Mouse (Mus musculus) gastrocnemius, postnatal 10 days (tissue): ENCODE results near the gene Abcb9. TPM values are rescaled to one million over a fixed set of nuclear protein-coding genes. Genes with fewer than 3 reads are reported as not detected.

Experiments
- DNase-seq: peaks from one replicate; pipeline ENCODE4 v3.0.0; 2021; ENCODE audit warnings: mixed read lengths
- long read RNA-seq, 2 experiments: library from polyadenylated mRNA; stranded (forward); transcript quantifications; one replicate each; pipeline ENCODE4 v2.0.0; 2021
- total RNA-seq, 2 experiments: library from RNA; stranded (reverse); gene quantifications; 2 replicates each; pipeline ENCODE4 v1.2.3; 2021

Gene Abcb9
- total RNA-seq = 1 to 10 TPM; 4.2 to 4.4 TPM
- long read RNA-seq, experiment 1, transcript Abcb9-201 (12 exons, 3,661 nt) = major isoform, 9 of 13 reads
- long read RNA-seq, experiment 1, partial matches to known transcripts = 3 of 13 reads
- long read RNA-seq, experiment 1, other reads (novel, unspliced or antisense) = 1 of 13 reads
- long read RNA-seq, experiment 2, transcript Abcb9-201 (12 exons, 3,661 nt) = major isoform, 12 of 19 reads
- long read RNA-seq, experiment 2, partial matches to known transcripts = 3 of 19 reads
- long read RNA-seq, experiment 2, other reads (novel, unspliced or antisense) = 3 of 19 reads

DNA sequence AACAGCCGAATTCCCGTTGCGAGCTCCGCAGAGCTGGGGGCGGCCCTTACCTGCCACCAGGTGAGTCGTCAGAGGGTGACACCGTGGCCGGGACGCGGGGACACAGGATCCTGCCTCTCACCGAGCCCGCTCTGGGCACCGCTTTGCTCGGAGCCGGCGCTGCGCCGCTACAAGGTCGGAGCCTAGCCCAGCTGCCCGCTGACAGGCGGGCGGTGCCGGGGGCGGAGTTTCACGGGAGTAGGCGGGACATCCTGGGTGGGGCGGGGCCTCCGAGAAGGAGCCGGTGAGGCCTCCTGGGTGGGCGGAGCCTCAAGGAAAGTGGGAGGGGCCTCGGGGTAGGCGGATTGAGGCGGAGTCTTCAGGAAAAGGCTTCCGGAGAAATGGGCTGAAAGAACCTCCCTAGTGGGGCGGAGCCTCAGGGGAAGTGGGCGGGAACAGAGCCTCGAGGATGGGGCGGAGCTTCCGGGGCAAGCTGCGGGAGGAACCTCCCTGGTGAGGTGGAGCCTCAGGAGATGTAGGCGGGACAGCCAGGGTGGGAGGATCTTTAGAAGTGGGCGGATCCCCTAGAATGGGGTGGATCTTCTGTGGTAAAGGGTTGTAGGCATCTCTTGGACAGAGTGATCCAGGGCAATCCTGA, at the start of gene Abcb9:
TSS of gene Abcb9 (minus strand) at position 203 of the 637 bp plus-strand sequence.
- peak; percentile 96 for DNase-seq

DNA sequence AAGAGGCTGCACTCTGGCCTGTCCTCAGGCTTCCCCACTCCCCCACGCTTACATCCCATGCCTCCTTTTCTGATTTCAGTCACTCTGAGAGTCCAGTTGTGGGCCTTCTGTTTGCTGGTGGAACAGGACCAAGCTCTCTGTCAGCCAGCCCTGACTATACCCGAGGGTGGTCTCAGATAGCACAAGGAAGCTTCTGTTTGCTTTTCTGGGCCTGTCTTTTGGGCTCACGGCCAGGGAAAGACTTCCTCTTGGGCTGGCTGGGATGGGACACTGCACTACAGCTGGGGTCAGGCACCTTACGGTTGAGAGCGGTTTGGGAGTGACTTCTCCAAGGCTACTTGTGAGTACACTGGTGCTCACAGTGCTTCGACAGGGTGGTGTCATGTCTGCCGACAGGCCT, 42.5 kb upstream of the Abcb9 start:
- no peak for DNase-seq

DNA sequence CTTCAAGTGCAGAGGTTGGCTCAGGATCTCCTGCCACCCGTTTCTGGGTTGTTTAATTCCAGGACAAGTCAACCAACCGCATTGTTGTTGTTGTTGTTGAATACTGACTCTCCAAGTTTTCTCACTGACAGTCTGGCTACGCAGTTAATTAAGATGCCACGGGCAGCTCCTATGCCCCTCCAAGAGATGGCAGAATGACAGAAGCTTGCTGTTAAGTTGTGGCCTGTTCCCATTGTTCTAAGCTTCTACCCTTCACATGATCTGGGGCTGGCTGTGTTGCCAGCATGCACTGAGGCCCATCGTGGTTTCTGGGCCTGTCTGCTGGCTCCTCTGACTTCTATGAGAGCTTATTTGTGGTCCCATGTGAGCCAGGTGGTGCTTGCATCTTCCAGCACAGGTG, 38.7 kb upstream of the Abcb9 start:
- DNase-seq = no peak

DNA sequence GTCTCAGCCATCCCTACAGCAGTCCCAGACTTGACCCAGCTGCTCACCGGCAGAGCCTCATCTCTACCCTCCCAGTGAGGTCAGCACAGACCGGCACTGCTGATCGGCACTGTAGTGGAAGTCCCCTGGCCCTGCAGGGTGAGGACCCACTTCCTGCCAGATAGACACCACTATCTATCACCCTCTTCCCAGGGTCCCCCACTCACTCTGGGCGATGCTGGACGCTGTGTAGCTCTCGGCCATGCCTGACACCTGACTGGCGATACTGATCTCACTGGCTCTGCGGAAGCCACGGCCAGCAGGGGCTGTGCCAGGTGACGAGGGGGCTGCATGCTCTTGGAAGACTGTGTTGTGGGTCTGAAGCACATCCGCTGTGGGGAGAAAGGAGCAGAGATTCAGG, 29.5 kb upstream of the Abcb9 start:
- DNase-seq = no peak

DNA sequence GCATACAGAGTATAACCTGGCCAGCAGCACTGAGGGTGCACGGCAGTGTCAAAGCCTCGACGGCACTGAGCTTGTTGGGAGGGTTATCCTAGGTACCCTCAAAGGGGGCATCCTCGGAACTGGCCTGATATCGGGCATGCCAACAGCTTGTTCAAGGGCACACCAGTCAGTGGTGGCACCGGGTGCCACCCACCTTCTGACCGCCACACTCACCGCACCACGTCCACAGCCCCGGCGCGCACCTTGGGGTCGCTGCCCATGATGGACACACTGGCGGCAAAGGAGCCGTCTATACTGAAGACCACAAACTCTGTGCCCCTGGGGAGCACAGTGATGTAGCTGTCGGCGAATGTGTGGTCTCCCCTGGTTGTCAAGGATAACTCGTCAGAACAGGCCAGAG, 26.8 kb upstream of the Abcb9 start:
- DNase-seq = no peak

DNA sequence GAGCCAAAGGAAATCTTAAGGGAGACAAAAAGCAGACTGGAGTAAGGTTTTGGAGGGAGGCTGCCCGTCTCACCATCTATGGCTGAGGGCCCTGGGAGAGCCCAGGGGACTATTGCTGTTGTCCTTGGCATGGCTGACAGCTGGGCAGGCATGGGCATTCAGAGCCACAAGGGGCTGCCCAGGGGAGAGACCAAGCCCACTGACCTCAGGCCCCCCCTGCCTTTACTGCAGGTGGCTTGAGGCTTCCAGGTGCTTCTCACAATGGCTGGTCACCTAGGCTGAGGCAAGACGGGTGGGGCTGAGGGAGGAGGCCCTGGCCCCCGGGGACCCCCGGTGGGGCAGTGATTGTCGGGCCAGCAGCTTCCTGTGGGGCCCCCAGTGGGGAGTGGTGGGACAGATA, 23.6 kb upstream of the Abcb9 start:
- DNase-seq = no peak

DNA sequence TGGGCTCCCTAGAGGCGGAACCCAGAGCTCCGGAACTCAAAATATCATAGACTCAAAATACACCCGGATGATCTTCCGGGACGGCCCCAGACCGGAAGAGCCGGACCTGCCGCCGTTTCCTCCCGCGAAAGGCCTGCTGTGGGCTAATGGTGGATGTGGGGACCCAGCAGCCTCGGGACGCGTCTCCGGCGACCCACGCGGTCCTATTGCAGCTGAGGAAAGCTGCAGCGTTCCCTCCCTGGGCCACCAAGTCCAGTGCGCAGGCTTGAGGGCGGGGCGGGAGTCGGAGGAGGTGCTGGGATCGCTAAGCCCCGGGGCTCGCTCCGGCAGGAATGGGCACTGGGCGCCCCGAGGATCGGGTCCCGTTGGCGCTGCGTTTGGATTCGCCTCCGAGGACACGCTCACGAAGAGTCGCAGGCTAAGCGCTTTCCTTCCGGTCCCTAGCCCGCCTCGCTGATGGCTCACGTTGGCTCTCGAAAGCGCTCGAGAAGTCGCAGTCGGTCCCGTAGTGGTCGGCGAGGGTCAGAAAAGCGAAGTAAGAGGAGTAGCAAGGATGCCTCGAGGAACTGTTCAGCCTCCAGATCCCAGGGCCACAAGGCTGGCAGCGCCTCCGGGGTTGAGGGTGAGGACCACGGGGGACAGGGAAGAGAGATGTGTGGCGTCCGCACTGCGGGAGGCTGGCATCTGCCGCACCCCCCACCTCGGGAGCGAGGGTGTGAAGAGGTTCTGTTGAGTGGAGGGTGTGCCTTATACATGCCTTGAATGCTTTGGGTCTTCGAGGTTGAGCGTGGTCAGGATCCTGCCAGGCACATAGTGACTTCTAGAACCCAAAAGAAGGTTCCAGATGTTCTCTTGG, 20.6 kb upstream of the Abcb9 start, which contains the start of gene Arl6ip4:
TSS of gene Arl6ip4 (plus strand) at position 100 of the 856 bp plus-strand sequence.
- DNase-seq = peak; percentile 74

DNA sequence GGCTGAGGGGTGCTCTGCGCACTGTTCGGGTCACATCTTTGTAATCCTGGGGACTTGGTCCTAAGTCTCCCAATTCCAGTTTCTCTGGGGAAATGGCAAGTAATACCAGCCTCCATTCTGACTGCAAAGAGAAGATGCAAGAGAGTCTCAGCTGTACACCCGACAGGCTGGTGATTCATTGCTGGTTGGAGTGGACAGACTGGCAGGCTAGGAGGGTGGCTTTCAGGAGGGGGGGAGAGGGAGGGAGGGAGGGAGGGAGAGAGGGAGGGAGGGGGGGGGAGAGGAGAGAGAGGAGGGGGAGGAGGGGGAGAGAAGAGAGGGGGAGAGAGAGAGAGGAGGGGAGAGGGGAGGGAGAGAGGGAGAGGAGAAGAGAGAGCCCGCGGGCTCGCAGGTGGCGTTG, 19.9 kb upstream of the Abcb9 start:
- no peak for DNase-seq

DNA sequence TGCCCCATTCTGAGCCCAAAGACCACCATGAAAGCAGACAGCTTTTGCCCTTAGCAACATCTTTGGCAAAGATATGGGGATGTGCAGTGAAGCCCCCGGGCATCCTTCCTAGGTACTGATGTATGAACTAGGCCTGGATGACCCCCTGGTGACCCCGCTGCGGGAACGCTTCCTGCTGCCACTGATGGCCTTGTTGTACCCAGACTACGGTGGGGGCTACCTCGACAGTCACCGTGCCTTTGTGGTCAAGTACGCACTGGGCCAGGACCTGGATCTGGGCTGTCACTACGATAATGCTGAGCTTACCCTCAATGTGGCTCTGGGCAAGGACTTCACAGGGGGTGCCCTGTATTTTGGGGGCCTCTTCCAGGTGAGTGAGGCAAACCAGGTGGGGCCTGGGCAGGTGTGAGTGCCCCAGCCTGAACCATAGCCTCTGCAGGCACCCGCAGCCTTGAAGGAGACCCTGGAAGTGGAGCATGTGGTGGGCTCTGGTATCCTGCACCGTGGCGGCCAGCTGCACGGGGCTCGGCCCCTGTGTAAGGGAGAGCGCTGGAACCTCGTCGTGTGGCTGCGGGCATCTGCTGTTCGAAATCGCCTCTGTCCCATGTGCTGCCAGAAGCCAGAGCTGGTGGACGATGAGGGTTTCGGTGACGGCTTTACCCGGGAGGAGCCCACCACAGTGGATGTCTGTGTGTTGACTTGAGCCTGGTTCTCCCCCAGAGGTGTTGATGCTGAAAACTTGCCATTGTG, 18.9 kb upstream of the Abcb9 start:
- no peak for DNase-seq

DNA sequence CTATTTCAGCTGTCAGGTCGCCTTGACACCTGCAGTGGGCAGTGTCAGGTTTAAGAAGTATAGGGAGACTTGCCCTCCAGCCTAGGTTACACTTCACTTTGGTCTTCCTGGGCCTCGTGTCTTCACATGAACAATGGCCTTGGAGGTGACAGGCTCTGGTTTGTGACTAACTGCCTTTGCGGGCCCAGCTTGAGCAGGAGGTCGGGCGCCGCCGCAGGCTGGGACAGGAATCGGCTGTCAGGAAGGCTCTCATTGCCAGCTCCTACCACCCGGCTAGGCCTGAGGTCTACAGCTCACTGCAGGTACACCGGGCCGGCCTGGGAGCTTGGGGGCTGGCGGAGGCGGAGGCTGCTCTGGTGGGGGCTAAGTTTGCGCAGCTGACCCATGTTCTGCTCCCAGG, 17.4 kb upstream of the Abcb9 start:
- DNase-seq = peak; percentile 51

DNA sequence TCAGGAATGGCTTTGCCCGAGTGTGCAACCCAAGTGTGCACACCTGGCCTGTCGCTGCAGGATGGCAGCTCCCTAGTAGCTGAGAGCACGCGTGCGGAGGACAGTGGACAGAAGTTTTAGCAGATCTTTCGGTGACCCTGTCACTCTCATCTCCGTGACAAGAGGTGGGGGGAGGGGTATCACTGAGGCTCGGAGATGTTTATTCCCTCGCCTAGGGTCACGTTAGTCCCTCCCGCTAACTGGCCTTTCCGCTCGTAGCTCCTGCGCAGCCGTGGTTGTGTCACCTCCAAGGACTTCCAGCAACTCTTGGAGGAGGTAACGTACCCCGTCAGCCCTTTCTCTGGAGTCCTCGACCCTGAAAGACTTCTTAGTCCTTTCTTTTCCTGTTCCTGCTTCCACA, 16.9 kb upstream of the Abcb9 start:
- DNase-seq = no peak

DNA sequence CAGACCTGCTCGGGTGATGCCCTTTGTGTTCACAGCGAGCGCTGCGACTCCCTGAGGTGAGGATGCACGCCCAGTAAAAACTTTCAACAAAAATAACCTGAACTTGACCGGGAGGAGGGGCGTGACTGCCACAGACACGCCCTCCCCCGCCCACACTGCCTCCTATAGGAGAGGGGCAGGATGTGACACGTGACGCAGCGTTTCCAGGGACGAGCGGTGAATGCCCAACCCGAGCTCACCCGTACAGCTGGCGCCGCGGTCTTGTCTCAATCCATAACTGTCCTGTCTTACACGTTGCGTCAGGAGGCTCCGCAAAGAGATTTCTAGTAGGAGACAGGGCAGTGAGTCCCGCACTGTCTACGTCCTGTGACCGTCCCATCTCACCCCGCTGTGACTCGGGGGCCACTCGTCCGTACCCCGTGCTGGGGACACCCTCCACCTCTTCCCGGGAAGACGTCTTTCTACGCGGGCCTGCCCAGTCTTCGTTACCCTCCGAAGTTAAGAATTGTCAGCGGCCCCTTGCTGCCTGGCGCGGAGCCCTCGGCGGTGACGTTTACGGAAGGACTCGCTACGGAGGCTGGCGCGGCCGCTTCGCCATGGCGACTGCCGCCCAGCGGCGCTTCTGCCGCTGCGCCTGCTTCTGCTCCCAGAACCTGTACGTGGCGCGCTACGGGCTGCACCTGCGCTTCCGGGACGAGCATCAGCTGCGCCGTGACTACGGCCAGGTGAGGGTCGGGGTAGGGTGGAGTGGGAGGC, 16.3 kb upstream of the Abcb9 start, which contains the start of gene Ogfod2:
TSS of gene Ogfod2 (plus strand) at position 556 of the 756 bp plus-strand sequence.
- DNase-seq = peak; percentile 97

DNA sequence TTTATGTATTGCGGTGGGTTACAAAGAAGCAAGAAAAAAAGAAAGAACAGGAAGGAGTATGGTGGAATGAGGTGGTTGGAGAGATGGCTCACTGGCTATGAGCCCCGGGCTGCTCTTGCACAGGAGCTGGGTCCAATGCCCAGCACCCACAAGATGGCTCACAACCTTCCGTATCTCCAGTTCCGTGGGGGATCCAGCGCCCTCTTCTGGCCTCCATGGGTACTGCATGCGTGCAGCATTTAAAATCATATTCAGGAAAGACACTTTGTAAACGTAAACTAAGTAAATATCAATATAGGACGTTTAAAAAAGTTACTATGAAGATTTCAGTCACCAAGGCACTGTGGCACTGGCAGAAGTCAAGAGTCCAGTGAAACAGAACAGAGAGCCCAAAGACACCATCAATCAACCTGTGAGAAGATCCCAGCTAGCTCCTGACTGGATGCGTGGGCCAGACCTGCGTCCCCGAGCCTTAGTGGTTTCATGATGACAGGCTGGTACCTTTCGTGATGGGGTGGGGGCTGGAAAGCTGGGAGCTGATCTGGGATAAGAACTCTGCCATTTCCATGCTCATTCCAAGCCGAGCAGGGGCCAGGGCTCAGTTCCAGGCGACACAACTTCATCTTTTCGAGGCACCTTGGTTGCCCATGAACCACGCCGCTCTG, 15.6 kb upstream of the Abcb9 start:
- DNase-seq = peak; percentile 62

DNA sequence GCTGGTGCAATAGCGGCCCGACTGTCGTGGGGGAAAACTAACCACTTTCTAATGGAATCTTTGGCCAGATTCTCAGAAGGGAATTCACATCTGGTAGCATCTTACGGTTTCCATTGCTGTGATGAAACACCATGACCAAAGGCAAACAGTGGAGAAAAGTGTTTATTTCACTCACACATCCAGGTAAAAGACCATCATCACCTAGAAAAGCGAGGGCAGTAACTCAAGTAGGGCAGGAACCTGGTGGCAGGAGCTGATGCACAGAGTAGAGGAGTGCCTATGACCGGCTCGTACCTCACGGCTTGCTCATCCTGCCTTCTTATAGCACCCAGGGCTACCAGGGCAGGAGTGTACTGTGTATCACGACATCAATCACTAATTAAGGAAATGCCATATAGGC, 8.0 kb upstream of the Abcb9 start:
- no peak for DNase-seq

DNA sequence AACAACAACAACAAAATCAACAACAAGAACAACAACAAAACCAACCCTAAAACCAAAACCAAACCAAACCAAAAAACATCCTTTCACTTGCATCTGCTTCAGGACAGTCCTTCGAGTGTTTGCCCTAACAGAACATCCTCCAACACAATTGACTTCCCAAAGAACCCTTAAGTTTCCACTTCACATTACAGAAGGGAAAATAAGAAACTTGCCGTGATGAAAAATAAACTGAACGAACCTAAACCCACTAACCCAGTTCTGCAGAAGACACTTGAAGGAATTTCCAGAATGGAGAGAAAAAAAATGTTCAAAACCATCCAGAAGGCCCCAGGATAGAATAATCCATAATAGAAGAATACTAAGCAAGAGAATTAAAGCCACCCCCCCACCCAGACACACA, 7.4 kb upstream of the Abcb9 start:
- DNase-seq = no peak

DNA sequence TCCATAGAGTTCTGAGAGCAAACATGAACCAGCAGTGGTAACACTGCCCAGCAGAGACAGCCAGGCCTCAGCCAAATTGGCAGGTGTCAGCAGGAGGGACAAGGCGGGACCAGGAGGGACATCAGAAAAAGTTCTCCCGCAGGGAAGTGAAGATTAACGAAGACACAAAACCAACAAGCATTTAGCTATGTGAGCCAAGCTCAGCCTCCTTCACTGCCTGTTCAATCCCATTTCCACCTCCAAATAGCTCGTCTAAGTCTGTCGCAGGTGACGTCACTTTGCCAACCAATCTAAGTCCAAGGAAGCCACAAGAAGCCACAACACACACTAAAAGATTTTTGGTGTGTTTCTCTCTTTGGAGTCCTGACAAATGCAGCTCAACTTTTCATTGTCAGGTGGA, 6.7 kb upstream of the Abcb9 start:
- no peak for DNase-seq

DNA sequence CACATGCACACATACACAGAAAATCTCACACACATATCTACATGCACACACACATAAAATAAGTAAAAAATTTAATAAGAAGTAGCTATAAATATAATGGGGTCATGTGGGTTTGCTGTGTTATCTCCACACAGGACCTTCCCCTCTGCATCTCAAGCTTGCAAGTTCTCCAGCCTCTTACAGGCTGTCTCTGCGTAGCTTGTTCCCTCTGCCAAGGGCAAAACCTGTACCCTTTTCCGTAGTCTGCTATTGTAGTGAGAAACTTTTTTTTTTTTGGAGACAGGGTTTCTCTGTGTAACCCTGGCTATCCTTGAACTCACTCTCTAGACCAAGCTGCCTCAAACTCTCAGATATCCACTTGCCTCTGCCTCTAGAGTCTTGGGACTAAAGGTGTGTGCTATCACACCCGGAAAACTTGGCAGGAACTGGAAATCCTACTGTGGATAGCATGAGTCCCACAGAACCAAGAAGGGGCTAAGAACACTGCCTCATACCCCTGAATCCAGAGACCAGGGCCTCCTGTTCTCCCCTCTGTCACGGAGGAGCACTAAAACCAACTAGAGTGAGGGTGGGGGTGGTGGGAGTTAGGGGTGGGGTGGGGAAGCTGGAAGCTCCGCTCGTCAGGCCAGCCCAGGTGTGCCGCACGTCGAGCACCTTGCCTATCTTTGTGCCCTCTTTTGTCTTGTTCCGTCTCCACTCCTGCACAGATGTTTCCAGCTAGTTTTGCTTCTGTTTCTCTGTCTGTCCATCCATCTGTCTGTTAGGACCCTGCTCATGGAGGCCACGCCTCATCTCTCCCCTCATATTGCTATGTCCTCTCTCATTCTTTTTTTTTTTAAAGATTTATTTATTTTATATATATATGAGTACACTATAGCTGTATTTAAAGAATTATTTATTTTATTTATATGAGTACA, 4.8 kb upstream of the Abcb9 start:
- DNase-seq = no peak

DNA sequence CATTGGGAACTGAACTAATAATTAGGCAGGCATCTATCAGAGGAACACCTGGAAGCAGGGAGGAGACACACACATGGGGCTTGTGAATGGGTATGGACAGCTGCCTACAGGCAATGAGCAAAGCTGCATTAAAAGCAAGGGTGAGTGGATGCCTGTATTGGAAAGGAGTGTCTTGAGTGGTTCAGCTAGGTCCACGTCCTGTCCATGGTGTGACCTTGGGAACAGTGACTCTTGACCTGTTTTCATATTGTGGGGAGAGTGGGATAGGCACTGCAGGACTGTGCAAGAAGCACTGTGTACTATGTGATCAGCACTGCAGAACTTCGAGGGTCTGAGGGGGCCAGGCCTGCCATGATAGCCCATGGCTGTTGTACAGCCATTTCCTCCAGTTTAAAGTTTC, 3.3 kb upstream of the Abcb9 start:
- DNase-seq = no peak

DNA sequence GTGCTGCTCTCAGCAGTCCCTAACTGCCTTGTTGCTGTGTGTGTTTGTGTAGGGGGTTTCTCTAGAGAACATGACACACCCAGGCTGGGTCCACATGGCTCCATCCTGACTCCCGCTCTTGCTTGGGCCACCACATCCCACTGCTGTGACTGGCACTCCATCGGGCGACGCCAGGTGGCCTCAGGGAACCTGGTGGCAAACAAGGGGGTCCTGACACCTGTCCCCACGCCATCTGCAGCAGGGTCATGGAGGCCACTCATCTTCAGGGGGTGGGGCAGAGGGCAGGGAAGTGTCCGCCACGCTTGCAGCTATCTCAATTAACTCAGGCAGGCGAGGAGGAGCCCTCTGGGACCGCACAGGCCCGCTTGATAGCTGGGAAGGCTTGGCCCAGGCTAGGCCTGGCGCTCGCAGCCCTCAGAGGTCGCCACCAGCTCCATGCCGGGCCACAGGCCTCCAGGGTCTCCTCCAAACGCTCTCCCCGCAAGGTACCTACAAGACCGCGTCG, 469 bp downstream of the Abcb9 start:
- DNase-seq = no peak
